Mouse (Mus musculus): Measurements from ENCODE around the gene Plxna1. TPM values are rescaled to one million over a fixed set of nuclear protein-coding genes. Genes with fewer than 3 reads are reported as not detected.

Plxna1 gene
- polyA plus RNA-seq, 1 experiment from 2014 or later = 2.5 TPM

- peak; percentile 11; the same call in 1 of the 2 replicates for ATAC-seq (ENCODE audit: low read depth)
- peak overlapping the region; percentile 80 for H3K9ac ChIP-seq
Measured at GRCm38 (mm10) chr6:89360709-89361417, 1.6 kb downstream of the Plxna1 start.

GRCm38 (mm10) chr6:89359771-89360708, 2.4 kb downstream of the Plxna1 start:
- peak; percentile 22 for DNase-seq
- H3K4me2 ChIP-seq = 0 out of 2 replicates have a peak overlapping the region, but pooled peaks have one; percentile 6

More at GRCm38 (mm10) chr6:89360709-89361417, 1.6 kb downstream of the Plxna1 start:
- Histone ChIP-seq H3K36me3 (peaks cover 2% of the 10 kb centered on the region; the same call in 1 of the 2 replicates), H3K4me3 (replicated peaks) (peak overlapping the region; percentile 73), H3K9me3 (replicated peaks) (no peaks in the 10 kb centered on the region), H3K4me1 (replicated peaks) (peaks cover 41% of the 10 kb centered on the region), H3K27ac (no peak overlapping the region), H3K4me2 (peak overlapping the region; percentile 92), H3K27me3 (peaks cover 42% of the 10 kb centered on the region)
- WGBS (ENCODE audit: insufficient replicate concordance) = 44% methylated on average over 8 of the region's 8 CpGs
- peak; percentile 19 for DNase-seq

GRCm38 (mm10) chr6:89359192-89359591, 3.2 kb downstream of the Plxna1 start:
- ATAC-seq (ENCODE audit: low read depth) = no peak
- WGBS (ENCODE audit: insufficient replicate concordance) = 78% methylated on average over 3 of the region's 3 CpGs
- Histone ChIP-seq H3K4me1 (replicated peaks) (peaks cover 41% of the 10 kb centered on the region), H3K27me3 (peaks cover 39% of the 10 kb centered on the region), H3K9ac (0 out of 2 replicates have a peak overlapping the region, but pooled peaks have one; percentile 3), H3K9me3 (replicated peaks) (no peaks in the 10 kb centered on the region), H3K4me2 (no peak overlapping the region), H3K36me3 (peaks cover 8% of the 10 kb centered on the region), H3K27ac (no peak overlapping the region), H3K4me3 (replicated peaks) (no peak overlapping the region)
- DNase-seq = no peak

More at GRCm38 (mm10) chr6:89359771-89360708, 2.4 kb downstream of the Plxna1 start:
- no peaks in the 10 kb centered on the region for H3K9me3 ChIP-seq (replicated peaks)
- peaks cover 42% of the 10 kb centered on the region for H3K27me3 ChIP-seq
- ATAC-seq (ENCODE audit: low read depth) = no peak
- peaks cover 2% of the 10 kb centered on the region; the same call in 1 of the 2 replicates for H3K36me3 ChIP-seq
- no peak overlapping the region for H3K9ac ChIP-seq
- H3K4me1 ChIP-seq (replicated peaks) = peaks cover 41% of the 10 kb centered on the region
- H3K4me3 ChIP-seq (replicated peaks) = no peak overlapping the region
- WGBS (ENCODE audit: insufficient replicate concordance) = 65% methylated on average over 20 of the region's 20 CpGs
- no peak overlapping the region for H3K27ac ChIP-seq

- H3K9me3 ChIP-seq (replicated peaks) = no peaks in the 10 kb centered on the region
- peaks cover 9% of the 10 kb centered on the region; the same call in 1 of the 2 replicates for H3K27me3 ChIP-seq
- H3K9ac ChIP-seq = no peak overlapping the region
- no peak overlapping the region for H3K27ac ChIP-seq
- ATAC-seq (ENCODE audit: low read depth) = no peak
- 69% methylated on average over 7 of the region's 7 CpGs for WGBS (ENCODE audit: insufficient replicate concordance)
- no peak for DNase-seq
- H3K4me2 ChIP-seq = no peak overlapping the region
- H3K4me3 ChIP-seq (replicated peaks) = no peak overlapping the region
- peaks cover 18% of the 10 kb centered on the region for H3K4me1 ChIP-seq (replicated peaks)
- peaks cover 14% of the 10 kb centered on the region for H3K36me3 ChIP-seq
Measured at GRCm38 (mm10) chr6:89355661-89356060, 6.8 kb downstream of the Plxna1 start.

GRCm38 (mm10) chr6:89354726-89355125, 7.7 kb downstream of the Plxna1 start:
- Histone ChIP-seq H3K36me3 (peaks cover 14% of the 10 kb centered on the region), H3K27me3 (no peaks in the 10 kb centered on the region; the same call in 1 of the 2 replicates), H3K4me1 (replicated peaks) (peaks cover 14% of the 10 kb centered on the region), H3K4me3 (replicated peaks) (no peak overlapping the region), H3K4me2 (no peak overlapping the region), H3K9ac (no peak overlapping the region), H3K27ac (no peak overlapping the region), H3K9me3 (replicated peaks) (no peaks in the 10 kb centered on the region)
- WGBS (ENCODE audit: insufficient replicate concordance) = 78% methylated on average over 12 of the region's 12 CpGs
- no peak for DNase-seq
- ATAC-seq (ENCODE audit: low read depth) = no peak

GRCm38 (mm10) chr6:89354076-89354475, 8.3 kb downstream of the Plxna1 start:
- peaks cover 14% of the 10 kb centered on the region for H3K36me3 ChIP-seq
- ATAC-seq (ENCODE audit: low read depth) (no peak), DNase-seq (no peak)
- peaks cover 8% of the 10 kb centered on the region for H3K4me1 ChIP-seq (replicated peaks)
- H3K9ac ChIP-seq = no peak overlapping the region
- H3K9me3 ChIP-seq (replicated peaks) = no peaks in the 10 kb centered on the region
- H3K27ac ChIP-seq = no peak overlapping the region
- H3K4me3 ChIP-seq (replicated peaks) = no peak overlapping the region
- WGBS (ENCODE audit: insufficient replicate concordance) = 75% methylated on average over 5 of the region's 5 CpGs
- no peaks in the 10 kb centered on the region for H3K27me3 ChIP-seq
- no peak overlapping the region for H3K4me2 ChIP-seq

GRCm38 (mm10) chr6:89353101-89353500, 9.3 kb downstream of the Plxna1 start:
- 79% methylated on average over 8 of the region's 8 CpGs for WGBS (ENCODE audit: insufficient replicate concordance)
- Histone ChIP-seq H3K27me3 (no peaks in the 10 kb centered on the region), H3K36me3 (peaks cover 17% of the 10 kb centered on the region), H3K4me2 (no peak overlapping the region), H3K4me3 (replicated peaks) (no peak overlapping the region), H3K27ac (no peak overlapping the region), H3K9me3 (replicated peaks) (no peaks in the 10 kb centered on the region), H3K9ac (no peak overlapping the region), H3K4me1 (replicated peaks) (peaks cover 6% of the 10 kb centered on the region; the same call in 1 of the 2 replicates)
- DNase-seq (no peak), ATAC-seq (ENCODE audit: low read depth) (no peak)

- H3K27ac ChIP-seq = no peak overlapping the region
- H3K4me1 ChIP-seq (replicated peaks) = peaks cover 6% of the 10 kb centered on the region; the same call in 1 of the 2 replicates
- DNase-seq = no peak
Measured at GRCm38 (mm10) chr6:89351441-89352137, 10.8 kb downstream of the Plxna1 start.

GRCm38 (mm10) chr6:89350520-89350919, 11.9 kb downstream of the Plxna1 start:
- H3K4me1 ChIP-seq (replicated peaks) = peaks cover 10% of the 10 kb centered on the region
- no peaks in the 10 kb centered on the region for H3K27me3 ChIP-seq
- DNase-seq (no peak), ATAC-seq (ENCODE audit: low read depth) (no peak)
- H3K4me3 ChIP-seq (replicated peaks) = no peak overlapping the region
- 71% methylated on average over 2 of the region's 2 CpGs for WGBS (ENCODE audit: insufficient replicate concordance)
- no peak overlapping the region for H3K4me2 ChIP-seq
- no peaks in the 10 kb centered on the region for H3K9me3 ChIP-seq (replicated peaks)
- H3K36me3 ChIP-seq = peaks cover 14% of the 10 kb centered on the region
- no peak overlapping the region for H3K9ac ChIP-seq
- H3K27ac ChIP-seq = no peak overlapping the region

More at GRCm38 (mm10) chr6:89351441-89352137, 10.8 kb downstream of the Plxna1 start:
- no peaks in the 10 kb centered on the region for H3K9me3 ChIP-seq (replicated peaks)
- 73% methylated on average over 5 of the region's 5 CpGs for WGBS (ENCODE audit: insufficient replicate concordance)
- peaks cover 14% of the 10 kb centered on the region for H3K36me3 ChIP-seq
- H3K4me3 ChIP-seq (replicated peaks) = no peak overlapping the region
- no peak overlapping the region for H3K9ac ChIP-seq
- no peak overlapping the region for H3K4me2 ChIP-seq
- H3K27me3 ChIP-seq = no peaks in the 10 kb centered on the region
- no peak for ATAC-seq (ENCODE audit: low read depth)

- peaks cover 14% of the 10 kb centered on the region for H3K36me3 ChIP-seq
- no peaks in the 10 kb centered on the region for H3K9me3 ChIP-seq (replicated peaks)
- H3K27ac ChIP-seq = no peak overlapping the region
- H3K4me1 ChIP-seq (replicated peaks) = peaks cover 15% of the 10 kb centered on the region
- no peaks in the 10 kb centered on the region for H3K27me3 ChIP-seq
- no peak overlapping the region for H3K4me2 ChIP-seq
- DNase-seq (no peak), ATAC-seq (ENCODE audit: low read depth) (no peak)
- no peak overlapping the region for H3K9ac ChIP-seq
- H3K4me3 ChIP-seq (replicated peaks) = no peak overlapping the region
- WGBS (ENCODE audit: insufficient replicate concordance) = 29% methylated on average over 1 of the region's 1 CpGs
Measured at GRCm38 (mm10) chr6:89350037-89350515, 12.3 kb downstream of the Plxna1 start.
